Mouse (Mus musculus): Measurements from ENCODE around the gene Stra6.

Stra6 gene

GRCm38 (mm10) chr9:58163146-58163545 lies 99.6 kb downstream of the Stra6 start:
- DNase-seq (ENCODE audit: low read depth in 1 of 2, low spot score in 2 of 2) = no peak

GRCm38 (mm10) chr9:58165779-58166178 lies 102.2 kb downstream of the Stra6 start:
- DNase-seq (ENCODE audit: low read depth in 1 of 2, low spot score in 2 of 2) = no peak

- no peak for DNase-seq (ENCODE audit: low read depth in 1 of 2, low spot score in 2 of 2)
These were observed 105.3 kb downstream of the Stra6 start for GRCm38 (mm10) chr9:58168880-58169279.

GRCm38 (mm10) chr9:58169426-58169825 lies 105.8 kb downstream of the Stra6 start:
- DNase-seq (ENCODE audit: low read depth in 1 of 2, low spot score in 2 of 2) = no peak

- no peak for DNase-seq (ENCODE audit: low read depth in 1 of 2, low spot score in 2 of 2)
These were observed 109.3 kb downstream of the Stra6 start for GRCm38 (mm10) chr9:58172863-58173262.

- no peak for DNase-seq (ENCODE audit: low read depth in 1 of 2, low spot score in 2 of 2)
These were observed 111.2 kb downstream of the Stra6 start for GRCm38 (mm10) chr9:58174818-58175251.

- DNase-seq (ENCODE audit: low read depth in 1 of 2, low spot score in 2 of 2) = no peak
These were observed 112.3 kb downstream of the Stra6 start for GRCm38 (mm10) chr9:58175745-58176487.

- DNase-seq (ENCODE audit: low read depth in 1 of 2, low spot score in 2 of 2) = no peak
These were observed 113.6 kb downstream of the Stra6 start for GRCm38 (mm10) chr9:58177165-58177564.

- no peak for DNase-seq (ENCODE audit: low read depth in 1 of 2, low spot score in 2 of 2)
These were observed 115.8 kb downstream of the Stra6 start for GRCm38 (mm10) chr9:58179390-58179789.

GRCm38 (mm10) chr9:58184456-58184855 lies 120.9 kb downstream of the Stra6 start:
- DNase-seq (ENCODE audit: low read depth in 1 of 2, low spot score in 2 of 2) = no peak

- no peak for DNase-seq (ENCODE audit: low read depth in 1 of 2, low spot score in 2 of 2)
These were observed 130.6 kb downstream of the Stra6 start for GRCm38 (mm10) chr9:58194222-58194621.

- no peak for DNase-seq (ENCODE audit: low read depth in 1 of 2, low spot score in 2 of 2)
These were observed 132.1 kb downstream of the Stra6 start for GRCm38 (mm10) chr9:58195671-58196070.

GRCm38 (mm10) chr9:58196141-58196540 lies 132.6 kb downstream of the Stra6 start:
- no peak for DNase-seq (ENCODE audit: low read depth in 1 of 2, low spot score in 2 of 2)

- DNase-seq (ENCODE audit: low read depth in 1 of 2, low spot score in 2 of 2) = no peak
These were observed 133.3 kb downstream of the Stra6 start for GRCm38 (mm10) chr9:58196610-58197567.

GRCm38 (mm10) chr9:58197781-58198701 lies 134.5 kb downstream of the Stra6 start:
- DNase-seq (ENCODE audit: low read depth in 1 of 2, low spot score in 2 of 2) = no peak

- no peak for DNase-seq (ENCODE audit: low read depth in 1 of 2, low spot score in 2 of 2)
These were observed 135.3 kb downstream of the Stra6 start for GRCm38 (mm10) chr9:58198801-58199371.

- no peak for DNase-seq (ENCODE audit: low read depth in 1 of 2, low spot score in 2 of 2)
These were observed 136.0 kb downstream of the Stra6 start for GRCm38 (mm10) chr9:58199381-58200269.

- DNase-seq (ENCODE audit: low read depth in 1 of 2, low spot score in 2 of 2) = no peak
These were observed 136.9 kb downstream of the Stra6 start for GRCm38 (mm10) chr9:58200270-58201090.
